Mouse (Mus musculus) 3T3-L1 (cell line): ENCODE measurements at regions not wholly inside any gene's neighbourhood (a gene's known extent, or its start where the extent isn't known, plus 50 kb on each side); places are given as distances from the start of the nearest gene placed in this dataset.
"Not testable (repeated sequence)": the region's sequence is repeated elsewhere in the genome, so short reads cannot be mapped to it uniquely, and the experiment has no call there.

Experiments used
- DNase-seq: peaks from one replicate; pipeline ENCODE4 v3.0.0-alpha.2; 2015; ENCODE audit warnings: low read depth, low spot score

- DNase-seq: not testable (repeated sequence)
Measured at GRCm38 (mm10) chr6:67674717-67675116, 139.1 kb upstream of the Tacstd2 start.

GRCm38 (mm10) chr6:67673316-67673715 lies 137.7 kb upstream of the Tacstd2 start:
- not testable (repeated sequence) for DNase-seq

- DNase-seq: not testable (repeated sequence)
Measured at GRCm38 (mm10) chr6:67668073-67668472, 132.5 kb upstream of the Tacstd2 start.

- DNase-seq: no peak
Measured at GRCm38 (mm10) chr6:67631617-67632016, 96.0 kb upstream of the Tacstd2 start.

DNA sequence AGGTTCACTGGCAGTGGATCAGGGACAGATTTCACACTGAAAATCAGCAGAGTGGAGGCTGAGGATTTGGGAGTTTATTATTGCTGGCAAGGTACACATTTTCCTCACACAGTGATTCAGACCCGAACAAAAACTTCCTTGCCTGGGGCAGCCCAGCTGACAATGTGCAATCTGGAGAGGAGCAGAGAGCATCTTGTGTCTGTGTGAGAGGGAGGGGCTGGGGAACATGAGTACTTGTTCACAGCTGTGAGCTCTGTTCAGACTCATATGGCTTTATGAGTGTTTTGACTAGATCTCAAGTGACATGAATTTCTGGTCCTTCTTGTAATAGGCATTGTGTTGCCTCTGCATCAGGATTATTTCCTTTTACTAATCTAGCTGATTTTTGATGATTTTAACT lies 74.8 kb upstream of the Tacstd2 start:
- no peak for DNase-seq

- not testable (repeated sequence) for DNase-seq
Measured at GRCm38 (mm10) chr6:67609461-67609860, 73.9 kb upstream of the Tacstd2 start.
